Mouse (Mus musculus) thymus, adult 18-20 months (tissue): ENCODE data around the gene Agap3.

Source experiments
- DNase-seq, 2 experiments: peaks; one replicate each; pipeline ENCODE4 v3.0.0; 2022; ENCODE audit warnings: mixed read lengths in 2 of 2

The Agap3 gene

GRCm38 (mm10) chr5:24475476-24476241 is 23.7 kb downstream of the Agap3 start:
- no peak for DNase-seq

GRCm38 (mm10) chr5:24477909-24478308 is 25.9 kb downstream of the Agap3 start:
- no peak for DNase-seq

GRCm38 (mm10) chr5:24481647-24482046 is 29.7 kb downstream of the Agap3 start:
- DNase-seq, result no peak

GRCm38 (mm10) chr5:24482247-24483079 is 30.5 kb downstream of the Agap3 start:
- DNase-seq, result no peak

GRCm38 (mm10) chr5:24483326-24483725 is 31.3 kb downstream of the Agap3 start:
- DNase-seq, result peak in 1 of 2 experiments; percentile 37

GRCm38 (mm10) chr5:24484963-24485362 is 33.0 kb downstream of the Agap3 start:
- no peak for DNase-seq

- peak in 1 of 2 experiments; percentile 50 for DNase-seq
These were observed 34.1 kb downstream of the Agap3 start for GRCm38 (mm10) chr5:24486097-24486496.

- DNase-seq, result no peak
These were observed 34.8 kb downstream of the Agap3 start for GRCm38 (mm10) chr5:24486738-24487137.

- no peak for DNase-seq
These were observed 38.5 kb downstream of the Agap3 start for GRCm38 (mm10) chr5:24490413-24490920.

GRCm38 (mm10) chr5:24492546-24493285 is 40.7 kb downstream of the Agap3 start:
- DNase-seq, result no peak

- DNase-seq, result no peak
These were observed 43.0 kb downstream of the Agap3 start for GRCm38 (mm10) chr5:24495019-24495418.

- DNase-seq, result no peak
These were observed 44.8 kb downstream of the Agap3 start for GRCm38 (mm10) chr5:24496756-24497155.

- DNase-seq, result no peak
These were observed 45.5 kb downstream of the Agap3 start for GRCm38 (mm10) chr5:24497526-24497925.

- no peak for DNase-seq
These were observed 47.1 kb downstream of the Agap3 start for GRCm38 (mm10) chr5:24499113-24499512.

GRCm38 (mm10) chr5:24500851-24501250 is 48.9 kb downstream of the Agap3 start:
- no peak for DNase-seq

- DNase-seq, result no peak
These were observed 50.8 kb downstream of the Agap3 start for GRCm38 (mm10) chr5:24502786-24503185.

- DNase-seq, result no peak
These were observed 53.5 kb downstream of the Agap3 start for GRCm38 (mm10) chr5:24505513-24505912.

- no peak for DNase-seq
These were observed 56.4 kb downstream of the Agap3 start for GRCm38 (mm10) chr5:24508406-24508805.

GRCm38 (mm10) chr5:24510635-24511034 is 58.7 kb downstream of the Agap3 start:
- DNase-seq, result no peak

- no peak for DNase-seq
These were observed 60.3 kb downstream of the Agap3 start for GRCm38 (mm10) chr5:24512271-24512670.

GRCm38 (mm10) chr5:24521366-24521765 is 69.4 kb downstream of the Agap3 start:
- DNase-seq, result no peak

GRCm38 (mm10) chr5:24523806-24524205 is 71.8 kb downstream of the Agap3 start:
- no peak for DNase-seq

GRCm38 (mm10) chr5:24524522-24524921 is 72.5 kb downstream of the Agap3 start:
- no peak for DNase-seq
